ENCODE assay signal across 11 mouse cellular contexts in genomic region chr16:31002926-31003325, GRCm38 (mm10).
A peak's percentile ranks its signal among the peaks of the same experiment; 100 is the strongest.
DNase-seq lines count a peak whose midpoint lies in the region; ATAC-seq and TF ChIP-seq lines count a peak whose summit lies in the region.
"Had no signal": no experiment of that assay in that cellular context is flagged by ENCODE, and none has a peak within 500 bp of the region (broad histone marks: within the 10 kb centered on the region; RNA-seq: fewer than 3 reads in every experiment).

No protein-coding gene starts in this region.

- peak overlapping the region; percentile 70 for H3K27ac ChIP-seq in heart, embryonic 11.5 days (ENCODE audit: low read depth, low read length)
- no peak overlapping the region for H3K27ac ChIP-seq in liver, embryonic 12.5 days
- no peak overlapping the region for H3K27ac ChIP-seq in liver, embryonic 11.5 days (ENCODE audit: low read depth, low read length)
- H3K27ac ChIP-seq in embryonic facial prominence, embryonic 11.5 days (replicated peaks; ENCODE audit: low read depth, low read length), result 0 out of 2 replicates have a peak overlapping the region, but pooled peaks have one; percentile 9
- peak overlapping the region; percentile 47; the same call in 1 of the 2 replicates for H3K27ac ChIP-seq in midbrain, postnatal 0 days (ENCODE audit: low read depth, low read length)
- H3K27ac ChIP-seq: liver, embryonic 14.5 days had no signal

- no peak for TF ChIP-seq CTCF in midbrain, postnatal 0 days (IDR thresholded peaks at IDR 0.05)

- H3K4me3 ChIP-seq in heart, embryonic 11.5 days (ENCODE audit: low read depth, low read length), result no peak overlapping the region
- no peak overlapping the region for H3K4me3 ChIP-seq in liver, embryonic 12.5 days
- no peak overlapping the region for H3K4me3 ChIP-seq in liver, embryonic 11.5 days (ENCODE audit: low read depth, low read length)
- H3K4me3 ChIP-seq in embryonic facial prominence, embryonic 11.5 days (ENCODE audit: low read depth, low read length), result no peak overlapping the region
- no peak overlapping the region for H3K4me3 ChIP-seq in midbrain, postnatal 0 days (ENCODE audit: low read depth, low read length)

- 43% methylated on average over 6 of the region's 6 CpGs for whole genome bisulfite sequencing in heart, embryonic 11.5 days (ENCODE audit: insufficient replicate concordance)
- WGBS in liver, embryonic 12.5 days (ENCODE audit: insufficient replicate concordance), result 55% methylated on average over 6 of the region's 6 CpGs
- 52% methylated on average over 6 of the region's 6 CpGs for WGBS in liver, embryonic 11.5 days
- 55% methylated on average over 6 of the region's 6 CpGs for WGBS in embryonic facial prominence, embryonic 11.5 days
- WGBS in midbrain, postnatal 0 days, result 64% methylated on average over 6 of the region's 6 CpGs

- ATAC-seq in heart, embryonic 11.5 days (replicated peaks; ENCODE audit: insufficient number of reproducible peaks, low FRiP score, low TSS enrichment), result no peak
- 0 out of 2 replicates have a peak, but pooled peaks have one; percentile 31 for ATAC-seq in liver, embryonic 12.5 days
- ATAC-seq in liver, embryonic 11.5 days (replicated peaks; ENCODE audit: low FRiP score), result no peak
- ATAC-seq in embryonic facial prominence, embryonic 11.5 days (replicated peaks; ENCODE audit: insufficient number of reproducible peaks, low FRiP score, low TSS enrichment, low read depth), result no peak
- ATAC-seq in midbrain, postnatal 0 days (ENCODE audit: low FRiP score), result no peak
- ATAC-seq: CD4-positive, CD25-positive, alpha-beta regulatory T cell, adult 4 months had no signal

- intact Hi-C loops in heart, postnatal 14 days (cut with DNase I), result no loop called here

- no peaks in the 10 kb centered on the region for H3K36me3 ChIP-seq in heart, embryonic 11.5 days (ENCODE audit: control insufficient read depth, insufficient read depth, low read length)
- H3K36me3 ChIP-seq in liver, embryonic 12.5 days, result peaks cover 11% of the 10 kb centered on the region
- H3K36me3 ChIP-seq in liver, embryonic 11.5 days (ENCODE audit: control insufficient read depth, insufficient read depth, low read length), result no peaks in the 10 kb centered on the region
- no peaks in the 10 kb centered on the region for H3K36me3 ChIP-seq in embryonic facial prominence, embryonic 11.5 days (replicated peaks; ENCODE audit: control insufficient read depth, insufficient read depth, low read depth, low read length)
- H3K36me3 ChIP-seq in midbrain, postnatal 0 days (ENCODE audit: insufficient read depth, low read length), result no peaks in the 10 kb centered on the region

- no peak overlapping the region for H3K4me2 ChIP-seq in heart, embryonic 11.5 days
- no peak overlapping the region for H3K4me2 ChIP-seq in liver, embryonic 12.5 days
- no peak overlapping the region for H3K4me2 ChIP-seq in liver, embryonic 11.5 days
- H3K4me2 ChIP-seq in embryonic facial prominence, embryonic 11.5 days (ENCODE audit: low read depth, low read length), result no peak overlapping the region
- no peak overlapping the region for H3K4me2 ChIP-seq in midbrain, postnatal 0 days (ENCODE audit: low read depth, low read length, poor library complexity, severe bottlenecking)

- H3K9me3 ChIP-seq in heart, embryonic 11.5 days (replicated peaks; ENCODE audit: control insufficient read depth, low read length), result no peaks in the 10 kb centered on the region
- H3K9me3 ChIP-seq in liver, embryonic 12.5 days (replicated peaks), result no peaks in the 10 kb centered on the region
- no peaks in the 10 kb centered on the region for H3K9me3 ChIP-seq in liver, embryonic 11.5 days (ENCODE audit: control insufficient read depth, low read length)
- H3K9me3 ChIP-seq in embryonic facial prominence, embryonic 11.5 days (replicated peaks; ENCODE audit: control insufficient read depth, low read length), result no peaks in the 10 kb centered on the region
- no peaks in the 10 kb centered on the region for H3K9me3 ChIP-seq in midbrain, postnatal 0 days (ENCODE audit: low read length)

- H3K9ac ChIP-seq in heart, embryonic 11.5 days (ENCODE audit: low read depth, low read length), result peak overlapping the region; percentile 44
- H3K9ac ChIP-seq in liver, embryonic 12.5 days, result no peak overlapping the region
- no peak overlapping the region for H3K9ac ChIP-seq in liver, embryonic 11.5 days (ENCODE audit: low read depth, low read length)
- H3K9ac ChIP-seq in embryonic facial prominence, embryonic 11.5 days (replicated peaks; ENCODE audit: low read length), result no peak overlapping the region
- H3K9ac ChIP-seq in midbrain, postnatal 0 days (replicated peaks; ENCODE audit: low read length, poor library complexity, severe bottlenecking), result no peak overlapping the region
- H3K9ac ChIP-seq: liver, embryonic 14.5 days had no signal

- H3K4me1 ChIP-seq in heart, embryonic 11.5 days (ENCODE audit: control insufficient read depth, insufficient read depth, low read length), result peaks cover 30% of the 10 kb centered on the region
- peaks cover 35% of the 10 kb centered on the region for H3K4me1 ChIP-seq in liver, embryonic 12.5 days
- H3K4me1 ChIP-seq in liver, embryonic 11.5 days (replicated peaks; ENCODE audit: control insufficient read depth, insufficient read depth, low read length), result peaks cover 17% of the 10 kb centered on the region
- H3K4me1 ChIP-seq in embryonic facial prominence, embryonic 11.5 days (ENCODE audit: control insufficient read depth, insufficient read depth, low read length), result no peaks in the 10 kb centered on the region
- H3K4me1 ChIP-seq in midbrain, postnatal 0 days (ENCODE audit: insufficient read depth, low read length), result no peaks in the 10 kb centered on the region

- DNase-seq in heart, postnatal 14 days, result no peak
- no peak for DNase-seq in liver, embryonic 11.5 days (ENCODE audit: low spot score)
- no peak for DNase-seq in embryonic facial prominence, embryonic 11.5 days (ENCODE audit: low spot score)
- DNase-seq in midbrain, postnatal 0 days (ENCODE audit: low spot score), result peak; percentile 60
- DNase-seq in testis, postnatal 10 days (ENCODE audit: low spot score), result no peak
- DNase-seq in frontal cortex, postnatal 10 days (ENCODE audit: low spot score in 2 of 2), result no peak
- DNase-seq: gastrocnemius, postnatal 10 days had no signal

- H3K27me3 ChIP-seq in heart, embryonic 11.5 days (ENCODE audit: control insufficient read depth, insufficient read depth, low read length), result no peaks in the 10 kb centered on the region
- no peaks in the 10 kb centered on the region for H3K27me3 ChIP-seq in liver, embryonic 12.5 days (replicated peaks)
- H3K27me3 ChIP-seq in liver, embryonic 11.5 days (replicated peaks; ENCODE audit: control insufficient read depth, insufficient read depth, low read length), result no peaks in the 10 kb centered on the region
- no peaks in the 10 kb centered on the region for H3K27me3 ChIP-seq in embryonic facial prominence, embryonic 11.5 days (ENCODE audit: control insufficient read depth, insufficient read depth, low read length)
- H3K27me3 ChIP-seq in midbrain, postnatal 0 days (ENCODE audit: insufficient read depth, low read length), result no peaks in the 10 kb centered on the region

Comparison
In these comparisons a context has a peak if more than half of its experiments do, and no peak if none do; other contexts are left out.
1. H3K27ac ChIP-seq: peak in heart, embryonic 11.5 days (single experiment), embryonic facial prominence, embryonic 11.5 days (single experiment) and midbrain, postnatal 0 days (single experiment); none in liver, embryonic 12.5 days (single experiment) and liver, embryonic 11.5 days (single experiment).